Mouse (Mus musculus) 3134 (cell line): ENCODE measurements around the gene Chrne.

ENCODE experiments used
- DNase-seq: peaks from one replicate; pipeline ENCODE4 v3.0.0-alpha.2; 2011; ENCODE audit warnings: low spot score; ENCODE audit not compliant: insufficient read length; ENCODE audit errors: extremely low read depth

Gene Chrne

DNA sequence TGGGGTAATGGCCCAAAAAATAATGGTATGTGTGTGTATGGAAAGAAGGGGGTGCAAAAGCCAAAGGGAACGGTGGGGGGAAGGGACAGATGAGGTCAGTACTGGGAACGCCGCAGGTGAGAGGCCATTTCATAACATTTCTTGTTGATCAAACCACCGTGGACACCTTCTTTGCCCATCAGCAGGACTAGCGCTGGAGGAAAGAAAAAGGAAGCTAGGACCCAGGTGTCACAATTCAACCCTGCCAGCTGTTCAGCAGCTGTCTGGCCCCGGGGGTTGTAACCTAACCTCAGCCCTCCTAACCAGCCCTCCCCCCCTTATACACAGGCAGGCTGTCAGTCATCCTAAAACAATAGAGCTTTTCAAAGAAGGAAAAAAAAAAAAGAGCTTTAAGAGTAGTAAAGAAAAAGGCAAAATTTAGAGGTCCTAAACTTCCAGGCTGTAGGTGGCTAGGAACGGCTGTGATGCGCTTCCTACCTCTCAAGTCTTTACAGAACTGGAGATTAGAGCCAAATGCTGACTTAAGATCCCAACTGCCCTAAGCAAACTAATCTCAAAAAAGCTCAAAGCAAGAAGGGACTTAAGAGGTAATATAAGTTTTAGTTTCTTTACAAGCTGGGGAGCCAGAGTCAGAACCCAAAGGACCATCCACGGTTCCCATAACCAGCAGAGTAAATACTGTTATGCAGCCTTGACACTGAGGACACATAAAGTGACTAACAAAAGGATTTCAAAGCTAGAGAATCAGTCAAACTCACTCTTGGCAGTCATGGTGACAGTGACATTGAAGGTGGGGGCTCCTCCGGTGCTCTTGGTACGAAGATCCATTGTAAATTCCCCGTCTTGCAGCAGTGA, 33.2 kb upstream of the Chrne start:
- DNase-seq: no peak

DNA sequence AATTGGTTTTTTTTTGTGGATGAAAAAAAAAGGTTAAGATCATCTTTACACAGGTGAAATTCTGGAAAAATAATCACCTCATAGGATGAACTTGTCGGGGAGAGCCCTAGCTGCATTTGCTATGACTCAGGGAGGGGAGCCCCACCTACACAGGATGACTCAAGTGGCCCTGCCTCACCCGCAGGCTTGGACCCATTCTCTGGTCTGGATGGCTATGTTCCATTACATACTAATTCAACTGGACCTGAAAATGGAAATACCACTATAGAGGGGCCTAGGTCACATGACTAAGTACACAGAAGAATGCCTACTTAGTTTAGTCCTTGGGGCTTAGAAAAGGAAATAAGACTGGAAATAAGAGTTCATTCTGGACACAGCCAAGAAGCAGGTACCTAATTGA, 32.4 kb upstream of the Chrne start:
- DNase-seq: peak; percentile 71

- no peak for DNase-seq
Observed at GRCm38 (mm10) chr11:70650322-70651175, 31.5 kb upstream of the Chrne start.

DNA sequence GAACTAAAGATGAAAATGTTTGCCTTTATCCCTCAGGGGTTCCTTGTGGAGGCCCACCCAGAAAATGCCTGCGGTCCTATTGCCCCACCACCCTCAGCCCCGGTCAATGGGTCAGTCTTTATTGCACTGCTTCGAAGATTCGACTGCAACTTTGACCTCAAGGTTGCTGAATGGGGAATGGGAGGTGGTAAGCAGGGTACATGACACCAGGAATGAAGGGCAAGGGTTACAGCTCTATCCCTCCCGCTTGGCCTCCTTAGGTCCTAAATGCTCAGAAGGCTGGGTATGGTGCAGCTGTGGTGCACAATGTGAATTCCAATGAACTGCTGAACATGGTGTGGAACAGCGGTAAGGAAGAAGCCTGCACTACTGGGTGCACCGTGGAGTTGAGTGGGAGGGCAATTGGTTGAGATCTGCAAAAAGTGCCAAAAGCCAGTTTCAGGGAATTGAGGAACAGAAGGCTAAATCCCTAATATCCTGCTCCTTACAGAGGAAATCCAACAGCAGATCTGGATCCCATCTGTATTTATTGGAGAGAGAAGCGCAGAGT, 30.2 kb upstream of the Chrne start:
- DNase-seq: no peak

- DNase-seq: no peak
Observed at GRCm38 (mm10) chr11:70648512-70648911, 29.5 kb upstream of the Chrne start.

DNA sequence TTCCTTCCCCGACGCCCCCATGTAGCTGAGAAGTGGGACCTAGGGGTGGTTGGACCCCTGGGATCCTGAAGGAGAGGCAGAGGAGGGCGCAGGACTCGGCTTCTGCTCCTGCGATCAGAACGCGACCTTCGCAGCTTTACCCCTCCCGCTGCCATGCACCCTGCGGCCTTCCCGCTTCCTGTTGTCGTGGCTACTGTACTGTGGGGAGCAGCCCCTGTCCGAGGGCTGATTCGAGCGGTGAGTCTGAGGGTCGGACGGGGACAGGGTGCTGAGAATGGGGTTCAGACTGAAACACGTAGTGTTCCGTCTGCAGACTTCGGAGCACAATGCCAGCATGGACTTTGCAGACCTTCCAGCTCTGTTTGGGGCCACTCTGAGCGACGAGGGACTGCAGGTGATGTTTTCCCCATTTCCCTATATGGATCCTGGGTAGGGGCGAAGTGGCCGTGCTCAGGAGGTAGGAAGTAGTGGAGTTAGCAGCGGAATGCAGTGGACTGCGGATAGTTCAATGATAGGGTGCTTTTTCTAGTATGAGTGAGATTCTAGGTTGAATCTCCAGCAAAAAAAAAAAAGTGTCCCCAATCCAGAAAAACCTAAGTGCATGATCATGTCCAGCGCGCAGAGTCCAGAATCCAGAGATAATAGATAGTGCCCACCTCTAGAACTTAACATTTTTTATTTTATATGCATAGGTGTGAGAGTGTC, 28.9 kb upstream of the Chrne start:
- DNase-seq: peak; percentile 63

DNA sequence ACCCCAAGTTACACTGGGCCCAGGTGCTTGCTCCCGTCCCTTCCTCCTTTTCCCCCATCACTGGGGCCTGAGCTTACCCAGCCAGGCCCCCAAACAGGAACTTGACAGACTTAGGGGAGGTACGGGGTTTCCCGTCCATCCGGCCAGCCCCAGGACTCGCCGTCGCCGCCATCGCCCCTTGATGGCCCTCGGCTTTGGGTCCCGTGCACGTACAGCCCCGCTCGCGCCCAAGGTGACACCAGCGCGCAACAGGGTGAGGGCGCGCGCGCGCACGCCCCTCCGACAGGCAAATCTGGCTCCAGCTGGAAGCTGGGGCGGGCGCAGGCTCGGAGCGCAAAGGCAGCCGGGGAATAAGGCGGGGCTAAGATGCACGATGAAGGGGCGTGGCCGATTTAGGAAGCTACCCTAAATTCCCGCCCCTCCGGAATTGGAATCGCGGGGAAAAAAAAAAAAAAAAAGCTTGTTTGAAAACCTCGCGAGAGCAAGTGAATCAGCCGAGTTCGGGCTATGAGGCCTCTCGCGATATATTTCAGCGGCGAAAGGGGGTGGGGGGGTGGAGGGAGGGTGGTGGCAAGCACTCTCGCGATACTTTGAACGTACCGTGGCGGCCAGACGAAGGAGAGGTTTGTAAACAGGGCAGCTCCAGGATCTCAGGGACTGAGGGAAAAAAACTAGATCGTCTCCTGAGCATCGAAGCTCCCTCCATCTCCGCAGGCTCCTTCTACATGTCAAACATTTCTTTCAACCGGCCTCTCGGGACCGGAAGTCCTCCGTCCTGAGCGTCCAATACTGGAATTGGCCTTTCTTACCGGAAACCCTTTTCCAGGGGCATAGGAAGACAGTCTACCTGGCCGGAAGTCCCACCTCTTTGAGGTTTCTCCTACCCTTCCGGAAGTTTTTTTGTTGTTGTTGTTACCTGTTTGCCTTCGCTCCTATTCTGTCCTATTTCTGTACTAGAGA, 28.0 kb upstream of the Chrne start, which contains the start of the genes Rnf167 and Slc25a11:
Rnf167 (plus strand) TSS at position 545 of the 960 bp plus-strand sequence.
Slc25a11 (minus strand) TSS at position 789 of the 960 bp plus-strand sequence.
- DNase-seq: peak; percentile 98

DNA sequence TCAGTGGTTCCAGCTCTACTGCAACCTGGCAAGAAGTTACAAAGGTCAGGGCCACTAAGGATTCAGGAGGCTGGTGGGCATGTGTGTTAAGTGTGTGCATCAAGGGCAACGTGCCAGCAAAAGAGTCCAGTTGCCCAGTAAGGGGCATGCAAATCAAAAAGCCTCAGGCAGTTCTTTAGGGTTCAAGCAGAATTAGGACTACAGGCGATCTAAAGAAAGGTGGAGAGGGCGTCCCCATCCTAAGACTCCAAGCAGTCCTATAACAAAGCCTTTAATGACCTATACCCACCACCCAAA, 27.2 kb upstream of the Chrne start:
- no peak for DNase-seq

DNA sequence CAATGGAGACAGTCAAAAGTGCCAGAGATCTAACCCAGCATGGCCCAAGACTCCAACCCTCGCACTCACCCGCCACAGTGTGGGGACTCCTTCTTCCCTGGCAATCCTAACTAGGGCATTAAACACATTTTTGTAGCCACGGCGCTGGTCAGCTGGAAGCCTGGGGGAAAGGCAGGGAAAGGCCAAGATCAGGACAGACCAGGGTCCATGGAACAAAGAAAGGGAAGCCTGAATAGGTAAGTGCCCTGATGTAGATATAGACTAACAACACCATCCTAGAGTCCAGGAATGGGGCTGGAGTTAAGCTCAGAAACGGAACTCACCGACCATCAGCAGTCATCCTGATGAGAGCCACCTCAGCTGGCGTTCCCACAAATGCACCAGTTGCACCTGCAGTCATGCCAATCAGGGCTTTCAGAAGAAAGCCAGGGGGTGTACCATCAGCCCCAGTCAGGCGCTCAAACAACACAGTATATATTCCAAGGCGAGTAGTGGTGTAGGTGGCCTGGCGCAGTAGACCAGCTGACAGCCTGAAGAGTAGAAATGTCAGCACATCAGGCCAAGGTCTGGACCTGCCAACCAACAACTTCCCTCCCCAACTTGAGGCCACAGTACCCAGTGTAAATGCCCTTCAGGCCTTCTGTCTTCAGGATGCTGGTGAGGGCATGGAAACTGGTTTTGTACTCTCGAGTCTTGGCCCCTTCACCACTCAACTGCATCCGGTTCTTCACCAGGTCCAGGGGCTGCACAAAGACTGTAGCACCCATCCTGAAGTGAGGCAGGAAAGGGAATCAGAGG, 26.6 kb upstream of the Chrne start:
- no peak for DNase-seq

DNA sequence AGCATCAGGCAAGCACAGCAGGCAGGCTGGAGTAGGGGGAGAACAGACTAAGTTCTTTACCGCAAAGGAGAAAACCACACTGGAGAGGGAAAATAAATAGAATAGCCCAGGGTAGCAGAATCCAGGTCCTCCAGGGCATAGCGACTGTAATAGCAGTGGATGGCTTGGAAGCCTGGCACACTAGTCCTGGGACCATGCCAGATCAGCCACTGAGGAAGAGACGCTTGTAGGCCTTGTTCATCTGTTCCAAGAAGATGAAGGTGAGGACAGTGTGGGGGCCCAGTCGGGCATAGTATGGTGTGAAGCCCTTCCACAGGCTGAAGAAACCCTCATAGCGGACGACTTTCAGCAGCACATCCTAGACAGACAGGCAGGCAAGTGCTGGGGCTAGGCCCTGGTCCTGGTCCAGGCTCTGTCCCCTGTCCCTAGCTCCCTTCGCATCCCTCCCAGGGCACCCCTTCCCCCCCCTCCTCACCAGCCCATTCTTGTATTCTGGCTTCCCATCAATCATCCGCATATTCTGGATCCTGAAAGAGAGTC, 25.6 kb upstream of the Chrne start:
- no peak for DNase-seq

GRCm38 (mm10) chr11:70643051-70643450, 24.0 kb upstream of the Chrne start:
- no peak for DNase-seq

DNA sequence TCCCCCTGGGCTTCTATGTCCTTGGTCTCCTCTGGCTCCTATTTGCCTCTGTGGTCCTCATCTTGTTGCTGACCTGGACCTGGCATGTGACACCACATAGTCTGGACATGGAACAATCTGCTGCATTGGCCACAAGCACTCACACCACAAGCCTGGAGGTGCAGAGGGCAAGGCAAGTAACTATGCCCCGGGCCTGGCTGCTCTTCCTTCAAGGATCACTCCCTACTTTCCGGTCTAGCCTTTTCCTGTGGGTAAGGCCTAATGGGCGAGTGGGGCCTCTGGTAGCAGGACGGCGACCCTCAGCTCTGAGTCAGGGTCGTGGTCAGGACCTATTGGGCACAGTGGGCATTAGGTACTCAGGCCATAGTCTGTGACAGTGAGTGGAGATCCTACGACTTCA, 22.2 kb upstream of the Chrne start:
- no peak for DNase-seq

DNA sequence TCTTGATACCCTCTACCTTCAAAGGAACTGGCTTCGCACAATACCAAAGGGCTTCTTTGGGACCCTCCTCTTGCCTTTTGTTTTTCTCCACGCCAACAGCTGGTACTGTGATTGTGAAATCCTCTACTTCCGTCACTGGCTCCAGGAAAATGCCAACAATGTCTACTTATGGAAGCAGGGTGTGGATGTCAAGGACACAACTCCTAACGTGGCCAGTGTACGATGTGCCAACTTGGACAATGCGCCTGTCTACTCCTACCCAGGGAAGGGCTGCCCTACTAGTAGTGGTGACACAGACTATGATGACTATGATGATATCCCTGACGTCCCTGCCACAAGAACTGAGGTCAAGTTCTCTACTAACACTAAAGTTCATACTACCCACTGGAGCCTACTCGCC, 21.0 kb upstream of the Chrne start:
- DNase-seq: no peak

- no peak for DNase-seq
Observed at GRCm38 (mm10) chr11:70638714-70639278, 19.8 kb upstream of the Chrne start, which contains the start of gene Gp1ba. Gene Gp1ba, plus strand, starts transcription at chr11:70639122.

- no peak for DNase-seq
Observed at GRCm38 (mm10) chr11:70638293-70638692, 19.3 kb upstream of the Chrne start.

DNA sequence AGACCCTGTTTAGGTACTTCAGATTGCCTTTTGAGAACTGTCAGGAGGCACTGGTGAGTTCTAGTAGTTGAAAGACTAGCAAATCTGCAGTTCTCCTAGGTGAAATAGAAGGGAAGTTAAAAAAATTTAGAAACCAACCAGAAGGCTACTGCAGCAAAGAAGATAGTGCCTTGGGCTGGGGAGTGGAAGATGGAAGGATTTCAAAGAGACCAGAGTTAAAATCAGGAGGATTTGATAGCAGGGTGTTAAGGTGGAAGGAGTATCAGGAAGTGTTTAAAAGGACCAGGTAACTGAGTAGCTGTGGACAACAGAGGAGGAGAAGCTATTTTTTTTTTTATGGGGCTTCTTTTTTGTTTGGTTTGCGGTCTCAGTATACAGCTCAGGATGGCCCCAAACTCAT, 18.7 kb upstream of the Chrne start:
- DNase-seq: no peak

DNA sequence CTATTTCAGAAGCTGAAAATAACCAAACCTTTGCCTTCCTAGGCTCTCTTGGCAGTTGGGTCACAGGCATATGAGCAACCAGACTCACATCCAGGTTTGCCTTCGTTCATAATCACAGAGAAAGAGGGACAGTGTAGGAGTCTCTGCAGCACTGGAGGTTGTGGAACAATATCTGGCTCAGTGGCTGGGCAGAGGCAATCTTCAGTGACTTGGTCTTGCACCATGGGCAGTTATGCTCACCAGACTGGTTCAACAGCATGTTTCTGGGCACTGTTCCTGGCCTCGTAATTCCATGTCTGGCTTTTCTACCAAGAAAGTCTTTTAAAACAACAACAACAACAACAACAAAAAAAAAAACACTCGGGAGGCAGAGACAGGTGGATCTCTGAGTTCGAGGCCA, 16.6 kb upstream of the Chrne start:
- no peak for DNase-seq

- no peak for DNase-seq
Observed at GRCm38 (mm10) chr11:70630129-70630528, 11.1 kb upstream of the Chrne start.
